Mouse (Mus musculus): Measurements from ENCODE around the gene Atp6v0a2.
"Not testable (repeated sequence)": the region's sequence is repeated elsewhere in the genome, so short reads cannot be mapped to it uniquely, and the experiment has no call there.

Gene Atp6v0a2

DNA sequence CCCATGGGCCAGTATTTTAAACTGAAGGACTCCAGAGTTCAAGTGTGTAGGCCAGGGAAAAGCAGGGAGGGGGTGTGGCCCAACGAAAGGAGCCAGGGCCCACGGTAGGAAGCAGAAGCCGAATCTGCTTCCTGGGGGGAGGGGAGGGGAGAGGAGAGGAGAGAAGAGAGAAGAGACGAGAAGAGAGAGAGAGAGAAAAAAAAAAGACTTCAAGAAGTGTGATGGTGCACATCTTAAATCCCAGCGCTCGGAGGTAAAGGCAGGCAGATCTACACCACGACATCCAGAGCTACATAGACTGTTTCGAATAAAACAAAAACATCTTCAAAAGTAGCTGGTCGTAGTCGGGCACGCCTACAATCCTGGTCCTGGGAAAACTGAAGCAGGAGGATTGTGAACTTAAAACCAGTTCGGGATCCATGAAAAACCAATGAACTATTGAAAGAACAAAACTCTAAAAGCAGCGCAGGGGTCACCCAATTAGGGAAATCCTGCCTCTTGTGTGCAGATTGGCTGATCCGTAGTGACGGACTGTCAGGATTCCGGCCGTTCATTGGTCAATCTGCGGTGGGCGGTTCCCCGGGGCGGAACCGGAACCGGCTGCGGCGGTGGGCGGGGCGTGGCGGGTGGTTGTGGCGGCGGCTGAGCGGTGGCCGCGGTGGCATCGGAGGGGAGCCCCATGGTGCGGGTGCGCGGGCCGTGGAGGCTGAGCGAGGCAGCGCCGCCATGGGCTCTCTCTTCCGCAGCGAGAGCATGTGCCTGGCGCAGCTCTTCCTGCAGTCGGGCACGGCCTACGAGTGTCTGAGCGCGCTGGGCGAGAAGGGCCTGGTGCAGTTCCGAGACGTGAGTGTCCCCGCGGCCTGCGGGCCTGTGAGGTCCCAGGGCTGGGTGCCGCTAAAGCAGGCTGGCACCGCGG is at the start of gene Atp6v0a2:
TSS of gene Atp6v0a2 (plus strand) at position 129 of the 916 bp plus-strand sequence.
- peak; percentile 85 for DNase-seq (ENCODE audit: low read depth, low spot score)

DNA sequence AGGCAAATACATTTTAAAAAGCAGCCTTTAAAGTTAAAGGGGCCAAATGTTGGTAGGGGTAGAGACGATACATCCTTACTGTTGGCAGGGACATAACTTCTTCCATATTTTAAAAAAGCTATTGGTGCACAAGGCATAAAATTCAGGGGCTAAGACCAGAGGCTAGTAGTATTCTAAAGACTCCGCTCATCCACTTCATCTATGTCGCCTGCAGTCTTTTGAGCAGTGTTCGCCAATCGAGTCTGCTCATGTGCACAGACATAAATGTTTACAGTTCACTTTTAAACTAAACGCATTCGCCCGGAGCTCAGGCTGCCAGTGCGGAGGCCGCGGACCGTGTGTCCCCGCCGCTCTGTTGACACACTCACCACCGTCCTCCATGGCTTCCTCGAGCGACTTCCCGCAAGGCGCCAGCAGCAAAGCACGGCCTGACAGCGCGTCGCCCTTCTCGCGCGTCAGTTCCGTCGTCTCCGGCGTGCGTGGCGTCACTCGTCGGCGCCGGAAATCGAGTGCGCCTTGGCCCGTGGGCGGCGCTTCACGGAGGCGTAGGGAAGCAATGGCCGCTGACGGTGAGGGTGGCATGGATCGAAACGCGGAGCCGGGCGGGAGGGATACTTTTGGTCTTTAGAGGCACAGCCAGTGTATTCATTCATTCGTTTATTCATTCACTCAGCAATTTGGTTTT is 49.6 kb upstream of the Atp6v0a2 start, which contains the start of the genes Eif2b1 and Gtf2h3:
TSS of gene Eif2b1 (minus strand) at position 499 of the 685 bp plus-strand sequence.
TSS of gene Gtf2h3 (plus strand) at position 508 of the 685 bp plus-strand sequence.
- peak; percentile 92 for DNase-seq (ENCODE audit: low read depth, low spot score)

DNA sequence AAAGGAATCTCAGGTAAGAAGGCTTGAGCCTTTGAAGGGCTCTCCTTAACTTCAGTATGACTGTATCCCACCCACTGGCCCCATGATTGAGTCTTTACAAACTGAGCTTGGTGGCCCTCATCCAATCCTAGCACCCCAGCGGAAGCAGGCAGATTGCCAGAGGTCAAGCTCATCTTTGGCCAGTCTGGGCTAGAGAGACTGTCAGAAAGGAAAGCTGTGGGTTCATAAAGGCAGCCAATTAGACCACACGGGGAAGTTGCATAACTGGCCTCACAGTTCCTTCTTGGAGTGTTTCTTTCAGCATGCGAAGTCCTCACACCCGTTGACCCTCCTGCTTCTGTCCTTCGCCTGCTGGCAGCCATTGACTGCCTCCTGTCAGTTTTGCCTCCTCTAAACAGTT is 45.9 kb upstream of the Atp6v0a2 start:
- DNase-seq (ENCODE audit: low read depth, low spot score), result no peak

DNA sequence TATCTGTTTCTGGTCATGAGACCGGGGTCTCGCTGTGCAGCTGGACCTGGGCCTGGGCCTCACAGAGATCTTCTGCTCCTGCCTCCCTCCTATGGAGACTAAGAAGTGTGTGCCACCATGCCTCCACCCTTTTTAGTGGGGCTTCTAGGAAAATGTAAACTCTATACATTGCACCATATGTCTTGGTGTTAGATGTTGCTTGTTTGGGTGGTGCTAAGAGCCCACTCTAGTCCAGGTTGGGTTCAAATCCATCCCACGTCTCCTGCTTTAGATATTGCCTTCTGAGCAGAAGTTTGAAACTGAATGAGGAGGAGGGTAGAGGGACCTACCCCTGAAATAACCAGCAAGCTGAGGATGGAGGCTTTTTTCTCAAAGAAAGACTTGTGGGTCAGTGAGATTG is 35.6 kb upstream of the Atp6v0a2 start:
- peak; percentile 33 for DNase-seq (ENCODE audit: low read depth, low spot score)

DNA sequence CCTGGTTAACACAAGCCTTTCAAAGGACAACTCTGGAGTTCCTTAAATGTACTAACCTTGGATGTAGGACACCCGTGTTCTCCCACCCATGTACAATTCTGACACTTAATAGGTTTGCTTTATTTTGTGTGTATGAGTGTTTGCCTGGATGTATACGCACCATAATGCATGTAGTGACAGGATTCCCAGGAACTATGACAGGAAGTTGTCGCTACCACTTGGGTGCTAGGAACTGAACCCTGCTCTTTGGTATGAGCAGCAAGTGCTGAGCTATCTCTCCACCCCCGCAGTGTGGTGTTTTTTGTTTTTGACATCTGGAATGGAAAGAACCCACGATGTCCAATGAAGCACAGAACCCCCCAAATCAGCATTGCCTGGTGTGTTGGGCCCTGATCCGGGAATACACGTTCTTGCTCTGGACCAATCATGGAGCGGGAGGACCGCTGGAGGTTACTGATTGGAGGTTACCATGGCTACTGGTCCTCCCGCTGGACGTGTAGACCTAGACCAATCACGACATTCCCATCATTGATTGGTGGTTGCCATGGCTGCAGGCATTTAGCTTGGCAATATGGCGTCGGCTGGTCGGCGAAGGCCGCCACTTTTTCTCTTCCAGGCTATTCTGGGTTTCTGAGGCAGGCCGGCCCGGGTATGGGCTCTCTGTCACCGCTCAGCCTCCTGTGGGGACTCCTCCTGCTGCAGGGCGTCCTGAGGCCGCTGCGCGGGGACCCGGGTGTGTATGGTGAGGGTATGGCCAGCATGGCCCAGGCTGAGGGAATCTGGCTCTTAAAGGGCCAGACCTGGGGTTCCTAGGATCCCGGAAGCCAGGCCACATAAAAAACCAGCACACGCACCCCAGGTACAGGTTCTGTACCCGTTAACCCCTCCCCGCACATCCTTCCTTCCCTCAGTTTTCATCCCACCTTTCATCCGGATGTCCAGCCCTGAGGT is 29.9 kb upstream of the Atp6v0a2 start:
- peak; percentile 97 for DNase-seq (ENCODE audit: low read depth, low spot score)

DNA sequence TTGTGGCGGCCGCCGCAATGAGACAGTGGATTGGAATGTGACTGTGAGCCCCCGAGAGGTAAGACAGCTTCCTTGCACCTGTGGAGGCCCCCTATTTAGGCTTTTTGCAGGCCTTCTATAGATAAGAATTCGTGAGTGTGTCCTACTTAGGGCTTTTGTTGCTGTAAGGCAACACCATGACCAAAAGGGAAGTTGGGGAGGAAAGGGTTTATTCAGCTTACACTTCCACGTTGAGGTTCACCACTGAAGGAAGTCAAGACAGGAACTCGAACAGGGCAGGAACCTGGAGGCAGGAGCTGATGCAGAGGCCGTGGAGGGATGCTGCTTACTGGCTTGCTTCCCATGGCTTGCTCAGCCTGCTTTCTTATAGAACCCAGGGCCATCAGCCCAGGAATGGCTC is 28.6 kb upstream of the Atp6v0a2 start:
- DNase-seq (ENCODE audit: low read depth, low spot score), result not testable (repeated sequence)

DNA sequence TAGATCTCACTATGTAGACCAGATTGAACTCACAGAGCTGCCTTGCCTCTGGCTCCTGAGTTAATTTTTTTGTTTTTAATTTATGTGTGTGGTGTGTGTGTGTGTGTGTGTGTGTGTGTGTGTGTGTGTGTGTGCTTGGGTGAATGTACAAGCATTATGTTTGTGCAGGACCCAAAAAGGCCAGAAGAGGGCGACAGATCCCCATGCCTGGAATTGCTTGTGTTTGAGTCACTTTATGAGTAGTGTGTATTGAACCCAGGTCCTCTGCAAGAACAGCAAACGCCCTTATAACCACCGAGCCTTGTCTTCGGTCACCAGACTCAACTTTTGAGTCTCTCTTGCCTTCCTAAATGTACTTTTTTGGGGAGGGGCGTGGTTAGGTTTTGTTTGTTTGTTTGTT is 26.0 kb upstream of the Atp6v0a2 start:
- DNase-seq (ENCODE audit: low read depth, low spot score), result no peak

DNA sequence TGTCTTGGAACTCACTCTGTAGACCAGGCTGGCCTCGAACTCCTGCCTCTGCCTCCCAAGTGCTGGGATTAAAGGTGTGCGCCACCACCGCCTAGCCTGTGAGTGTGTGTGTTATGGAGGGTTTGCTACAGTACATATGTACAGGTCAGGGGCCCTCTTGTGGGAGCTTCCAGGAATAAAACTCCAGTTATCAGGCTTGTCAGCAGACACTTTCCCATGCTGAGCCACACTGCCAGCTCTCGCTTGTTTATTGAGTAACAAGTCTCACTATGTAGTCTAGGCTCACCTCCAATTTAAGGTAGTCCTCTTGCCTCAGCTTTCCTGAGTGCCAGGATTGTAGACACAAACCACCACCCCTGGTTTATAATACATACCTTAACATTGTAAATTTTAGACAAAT is 24.1 kb upstream of the Atp6v0a2 start:
- DNase-seq (ENCODE audit: low read depth, low spot score), result no peak

DNA sequence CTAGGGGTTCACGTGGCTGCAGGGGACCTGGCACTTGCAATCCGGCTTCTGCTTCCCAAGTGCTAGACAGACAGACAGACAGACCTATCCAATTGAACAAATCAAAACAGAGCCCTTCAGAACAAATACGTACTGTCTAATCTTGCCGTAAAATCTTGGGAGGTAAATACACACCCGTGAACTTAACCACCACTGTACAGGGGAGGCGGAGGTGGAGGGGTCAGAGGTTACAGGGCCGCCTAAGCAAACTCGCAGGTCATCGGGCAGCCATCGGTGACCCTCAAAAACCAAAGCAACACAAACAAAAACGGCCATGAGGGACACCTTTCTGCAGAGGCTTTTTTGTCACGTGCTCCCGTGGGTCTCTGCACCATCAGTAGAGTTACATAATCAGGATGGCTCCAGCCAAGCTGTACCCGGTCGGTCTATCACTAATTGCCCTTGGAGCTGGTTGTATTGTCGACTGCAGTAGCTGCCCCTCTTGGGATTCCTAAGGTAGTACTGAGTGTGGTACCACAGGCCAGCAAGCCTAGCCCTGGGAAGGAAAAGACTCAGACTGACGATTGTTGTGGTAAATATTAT is 23.2 kb upstream of the Atp6v0a2 start:
- DNase-seq (ENCODE audit: low read depth, low spot score), result no peak

DNA sequence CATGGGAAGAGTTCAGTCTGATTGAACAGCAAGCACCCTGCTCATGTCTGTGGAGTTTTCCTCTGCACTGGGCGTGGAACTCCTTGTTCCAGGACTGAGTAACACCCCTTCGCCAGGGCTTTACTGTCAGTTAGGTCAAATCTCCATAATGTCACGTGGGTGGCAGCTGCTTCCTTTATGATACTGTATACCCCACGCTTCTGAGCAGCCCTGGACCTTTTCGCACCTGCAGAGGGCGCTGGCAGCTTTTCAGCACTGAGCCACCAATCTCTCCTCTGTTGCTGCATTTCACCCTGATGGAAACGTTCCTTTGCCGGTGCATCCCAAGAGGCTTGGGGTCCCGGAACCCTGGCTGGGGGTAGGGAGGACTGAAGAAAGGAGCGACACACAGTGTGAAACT is 17.4 kb upstream of the Atp6v0a2 start:
- no peak for DNase-seq (ENCODE audit: low read depth, low spot score)

DNA sequence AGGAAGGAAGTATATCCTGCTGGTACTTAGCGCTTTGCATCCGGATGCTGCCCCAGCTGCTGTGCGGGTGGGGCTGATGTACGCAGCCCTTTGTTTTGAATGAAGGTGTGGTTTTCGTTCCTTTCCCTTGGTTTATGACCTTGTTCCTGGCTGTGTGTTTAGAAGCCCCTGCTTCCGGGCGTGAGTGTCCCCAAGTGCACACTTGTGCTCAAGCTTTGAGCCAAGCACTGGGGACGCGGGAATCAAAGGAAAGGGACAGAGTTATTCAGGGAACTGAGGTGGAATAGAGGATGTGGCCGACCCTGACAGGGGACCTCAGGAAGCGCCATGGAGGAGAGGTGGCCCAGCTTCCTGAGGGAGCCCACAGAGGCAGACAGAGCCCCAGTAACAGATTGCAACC is 13.7 kb upstream of the Atp6v0a2 start:
- DNase-seq (ENCODE audit: low read depth, low spot score), result no peak

DNA sequence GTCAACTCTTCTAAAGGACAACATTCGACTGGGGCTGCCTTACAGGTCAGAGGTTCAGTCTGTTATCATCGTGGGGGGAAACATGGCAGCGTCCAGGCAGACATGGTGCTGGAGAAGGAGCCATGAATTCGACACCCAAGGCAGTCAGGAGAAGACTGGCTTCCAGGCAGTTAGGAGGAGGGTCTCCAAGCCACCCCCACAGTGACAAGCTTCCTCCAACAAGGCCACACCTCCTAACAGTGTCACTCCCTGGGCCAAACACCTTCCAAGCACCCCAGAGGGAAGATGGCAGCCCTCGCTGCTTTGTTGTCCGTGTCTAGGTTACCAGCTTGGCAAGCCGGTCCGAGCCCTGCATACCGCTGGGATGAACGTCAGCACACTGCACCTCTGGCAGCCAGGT is 9.7 kb upstream of the Atp6v0a2 start:
- DNase-seq (ENCODE audit: low read depth, low spot score), result no peak

DNA sequence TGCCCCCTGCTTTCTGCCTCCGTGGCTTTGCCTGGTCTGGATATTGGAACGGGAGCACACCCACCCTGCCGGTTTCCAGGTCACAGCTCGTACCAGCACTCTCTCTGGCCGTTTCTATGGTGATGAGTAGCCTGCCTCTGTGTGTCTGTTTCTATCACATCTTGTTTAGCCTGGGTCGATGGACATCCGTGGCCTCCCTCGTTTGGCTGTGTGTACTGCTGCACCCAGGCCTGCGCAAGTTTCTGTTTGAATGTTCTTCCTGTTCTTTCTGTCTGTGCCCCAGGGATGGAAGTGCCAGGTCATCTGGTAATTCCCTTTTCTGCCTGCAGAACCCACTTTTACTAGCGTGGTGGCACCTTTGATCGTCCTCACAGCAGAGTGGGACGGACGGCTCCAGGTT is 7.0 kb upstream of the Atp6v0a2 start:
- peak; percentile 19 for DNase-seq (ENCODE audit: low read depth, low spot score)

DNA sequence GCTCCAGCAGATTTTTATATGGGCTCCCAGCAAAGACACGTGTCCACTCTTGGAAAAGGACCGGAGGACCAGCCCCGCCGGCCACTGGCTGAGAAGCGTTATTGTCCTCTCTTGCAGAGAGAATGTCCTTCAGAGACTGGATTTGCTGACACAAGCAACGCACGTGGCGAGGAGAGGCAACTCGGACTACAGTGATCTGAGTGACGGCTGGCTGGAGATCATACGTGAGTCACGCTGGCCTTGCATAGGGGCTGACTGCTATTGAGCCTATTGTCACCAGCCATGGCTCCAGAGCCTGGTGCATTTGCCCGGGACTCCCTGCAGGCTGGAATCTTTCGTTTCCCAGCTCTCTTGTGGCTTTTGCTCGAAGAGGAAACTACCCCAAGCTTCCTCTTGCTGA is 5.5 kb upstream of the Atp6v0a2 start:
- peak; percentile 45 for DNase-seq (ENCODE audit: low read depth, low spot score)

DNA sequence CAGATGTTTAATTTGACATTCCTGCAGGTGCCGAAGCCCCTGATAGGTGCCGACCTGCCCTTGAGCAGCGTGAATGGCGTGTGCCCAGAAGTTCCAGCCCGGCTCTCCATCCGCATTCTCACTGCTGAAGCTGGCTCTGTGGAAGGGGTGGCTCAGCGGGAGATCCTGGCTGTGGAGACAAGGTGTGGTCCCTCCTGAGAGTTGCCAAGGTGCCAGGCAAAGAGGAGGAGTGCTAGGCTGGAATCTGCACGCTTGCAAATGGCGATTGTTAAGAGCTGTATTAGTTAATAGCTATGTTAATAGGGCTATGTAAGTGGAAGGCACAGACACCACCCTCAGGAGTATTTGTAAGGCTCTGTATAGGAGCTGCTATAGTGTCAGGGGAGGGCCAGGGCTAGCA is 4.1 kb upstream of the Atp6v0a2 start:
- DNase-seq (ENCODE audit: low read depth, low spot score), result no peak

DNA sequence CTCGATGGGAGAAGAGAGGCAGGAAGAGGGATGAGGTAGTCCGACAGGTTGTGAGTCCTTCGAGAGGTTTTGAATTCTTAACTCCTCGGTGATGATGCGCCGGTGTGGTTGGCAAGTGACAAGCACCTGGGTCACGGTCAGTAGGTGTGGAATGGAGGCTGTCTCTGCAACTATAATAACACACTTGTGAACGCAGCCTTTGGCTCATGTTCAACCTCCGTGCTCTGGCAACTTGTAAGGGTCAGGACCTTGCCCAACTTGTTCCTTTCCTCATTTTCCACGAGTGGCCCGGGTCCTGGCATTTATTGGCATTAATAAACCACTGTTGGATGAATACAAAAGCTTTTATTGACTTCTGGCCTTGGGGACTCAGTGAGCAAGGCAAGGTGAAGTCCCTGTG is 1.3 kb downstream of the Atp6v0a2 start:
- no peak for DNase-seq (ENCODE audit: low read depth, low spot score)

DNA sequence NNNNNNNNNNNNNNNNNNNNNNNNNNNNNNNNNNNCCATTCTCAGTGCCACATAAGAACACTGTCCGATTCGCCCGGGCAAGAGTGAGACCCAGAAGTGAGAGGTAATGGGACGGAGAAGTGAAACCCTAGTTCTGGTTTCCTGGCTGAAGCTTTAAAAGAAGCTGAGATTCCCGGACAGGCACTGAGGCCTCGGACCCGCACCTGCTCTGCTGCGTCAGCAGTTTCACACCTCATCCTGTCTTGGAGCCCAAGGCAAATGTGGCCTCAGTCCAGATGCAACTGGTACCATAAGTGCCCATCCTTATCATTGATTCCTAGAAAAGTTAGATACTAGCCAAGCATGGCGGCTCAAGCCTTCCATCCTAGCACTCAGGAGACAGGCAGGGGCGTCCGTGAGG is 3.3 kb downstream of the Atp6v0a2 start:
- peak; percentile 13 for DNase-seq (ENCODE audit: low read depth, low spot score)

DNA sequence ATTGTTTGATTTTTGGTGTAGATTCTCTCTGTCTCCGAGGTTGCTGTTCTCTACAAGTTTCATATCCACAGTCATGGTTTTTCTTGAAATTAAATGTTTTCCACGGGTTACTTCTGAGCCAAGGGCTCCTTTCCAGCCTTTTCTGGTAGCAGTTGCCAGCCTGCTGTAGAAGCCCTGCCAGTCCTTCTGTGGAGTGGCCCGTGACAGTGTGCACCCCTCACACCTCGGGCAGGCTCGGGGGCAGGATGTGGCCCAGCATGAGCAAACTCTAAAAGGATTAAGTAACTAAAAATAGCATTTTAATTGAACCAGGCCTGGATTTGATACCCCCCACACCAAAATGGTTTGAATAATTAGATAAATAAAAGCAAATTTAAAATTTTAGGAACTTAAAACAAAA is 4.1 kb downstream of the Atp6v0a2 start:
- no peak for DNase-seq (ENCODE audit: low read depth, low spot score)

DNA sequence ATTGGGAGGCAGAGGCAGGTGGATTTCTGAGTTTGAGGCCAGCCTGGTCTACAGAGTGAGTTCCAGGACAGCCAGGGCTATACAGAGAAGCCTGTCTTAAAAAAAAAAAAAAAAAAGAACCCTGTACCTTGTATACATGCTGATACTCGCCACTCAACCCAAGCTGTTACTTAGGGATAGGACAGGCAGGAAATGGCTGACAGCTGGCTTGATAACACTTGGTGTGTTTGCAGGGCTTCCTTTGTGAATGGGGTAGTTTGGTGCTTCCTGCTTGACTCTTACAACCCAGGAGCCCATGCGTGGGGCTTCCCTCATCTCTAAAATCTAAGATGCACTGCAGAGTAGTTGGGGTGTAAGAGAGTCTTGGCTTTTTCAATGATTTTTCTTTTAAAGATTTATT is 5.0 kb downstream of the Atp6v0a2 start:
- DNase-seq (ENCODE audit: low read depth, low spot score), result no peak

DNA sequence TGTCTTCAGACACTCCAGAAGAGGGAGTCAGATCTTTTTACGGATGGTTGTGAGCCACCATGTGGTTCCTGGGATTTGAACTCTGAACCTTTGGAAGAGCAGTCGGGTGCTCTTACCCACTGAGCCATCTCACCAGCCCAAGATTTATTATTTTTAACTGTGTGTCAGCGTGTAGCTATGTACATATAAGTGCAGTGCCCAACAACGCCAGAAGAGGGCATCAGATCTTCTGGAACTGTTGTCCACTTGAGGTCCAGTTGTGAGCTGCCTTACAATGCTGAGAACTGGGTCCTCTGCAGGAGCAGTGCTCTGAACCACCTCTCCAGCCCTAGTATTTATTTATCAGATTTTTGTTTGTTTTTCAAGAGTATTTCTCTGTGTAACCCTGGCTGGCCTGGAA is 6.7 kb downstream of the Atp6v0a2 start:
- DNase-seq (ENCODE audit: low read depth, low spot score), result not testable (repeated sequence)

DNA sequence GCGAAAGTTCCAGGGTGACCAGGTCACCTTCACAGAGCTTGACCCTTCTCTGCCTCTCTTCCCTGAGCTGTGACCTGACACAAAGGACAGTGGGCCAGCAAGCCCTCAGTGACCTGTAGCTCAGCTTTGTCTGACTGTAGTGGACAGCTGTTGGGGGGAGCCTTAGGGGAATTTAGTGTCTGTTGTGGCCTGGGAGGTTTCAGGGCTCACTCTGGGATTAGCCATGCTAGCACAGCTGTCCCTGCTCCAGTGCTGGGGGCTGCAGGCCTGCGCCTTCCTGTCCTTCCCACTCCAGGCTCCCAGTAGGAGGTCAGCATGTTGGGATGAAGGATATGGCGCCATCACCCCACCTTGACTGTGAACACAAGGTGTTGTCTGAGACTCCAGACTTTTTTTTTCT is 7.8 kb downstream of the Atp6v0a2 start:
- DNase-seq (ENCODE audit: low read depth, low spot score), result no peak
